Mouse (Mus musculus) cerebellum, adult 2 months (tissue): Measurements from ENCODE around the gene Coq2. TPM values are rescaled to one million over a fixed set of nuclear protein-coding genes. Genes with fewer than 3 reads are reported as not detected.

ENCODE experiments used
- DNase-seq, 2 experiments: peaks; one replicate each; pipeline ENCODE4 v3.0.0; 2021
- H3K27ac ChIP-seq: fragments of 200-500 bp; 2 replicates; pipeline ENCODE4 v1.5.1; 2012; ENCODE audit warnings: low read length, control low read depth, inconsistent platforms; ENCODE audit not compliant: insufficient read depth
- H3K27me3 ChIP-seq: fragments of 200-500 bp; 2 replicates; pipeline ENCODE4 v1.6.1; 2012; ENCODE audit warnings: inconsistent platforms, mild to moderate bottlenecking, low read length, moderate library complexity; ENCODE audit not compliant: control insufficient read depth, insufficient read depth
- H3K4me1 ChIP-seq: fragments of 200-500 bp; 2 replicates; pipeline ENCODE4 v1.6.1; 2011; ENCODE audit warnings: low read length; ENCODE audit not compliant: control insufficient read depth, insufficient read depth
- H3K4me3 ChIP-seq: fragments of 200-500 bp; replicated peaks from 2 replicates; pipeline ENCODE3; 2011; ENCODE audit warnings: mild to moderate bottlenecking, low read depth, low read length, control low read depth; ENCODE audit not compliant: insufficient read depth
- CTCF ChIP-seq: fragments of 200-500 bp; IDR thresholded peaks from 2 replicates; pipeline ENCODE4 v1.5.1; 2011; ENCODE audit warnings: low read depth, mild to moderate bottlenecking, control low read depth, low read length, moderate library complexity, borderline replicate concordance; ENCODE audit not compliant: insufficient read depth
- POLR2A ChIP-seq: fragments of 200-500 bp; IDR thresholded peaks from 2 replicates; pipeline ENCODE4 v1.6.1; 2011; ENCODE audit warnings: low read length, control low read depth, borderline replicate concordance; ENCODE audit not compliant: insufficient read depth
- WGBS: fragments of 180-500 bp; shearing (Covaris S2); methylation state at CpG from one replicate; pipeline ENCODE4 v1.1.7; 2018; 5-methylcytosine and 5-hydroxymethylcytosine counted together
- polyA plus RNA-seq: library from polyadenylated mRNA; depleted of rRNA; stranded (reverse); fragments of >200 nt; gene quantifications from 2 replicates; pipeline ENCODE4 v1.2.3, GENCODE M21; 2012

Coq2 gene
- polyA plus RNA-seq, 1 experiment: 112 TPM

GRCm38 (mm10) chr5:100628807-100629206 lies 46.1 kb downstream of the Coq2 start:
- DNase-seq: no peak
- H3K4me1 ChIP-seq: no peaks in the 10 kb centered on the region
- no peaks in the 10 kb centered on the region for H3K27me3 ChIP-seq
- TF ChIP-seq CTCF (no peak), POLR2A (no peak)
- no peak overlapping the region for H3K27ac ChIP-seq
- H3K4me3 ChIP-seq: no peak overlapping the region
- 94% methylated on average over 4 of the region's 4 CpGs for WGBS

- no peak for TF ChIP-seq CTCF
- no peak for TF ChIP-seq POLR2A
- DNase-seq: no peak
- Histone ChIP-seq H3K27ac (no peak overlapping the region), H3K4me3 (no peak overlapping the region), H3K4me1 (no peaks in the 10 kb centered on the region), H3K27me3 (no peaks in the 10 kb centered on the region)
- WGBS: 79% methylated on average over 6 of the region's 6 CpGs
These were observed 48.4 kb downstream of the Coq2 start for GRCm38 (mm10) chr5:100626526-100626925.

GRCm38 (mm10) chr5:100624743-100625360 lies 50.1 kb downstream of the Coq2 start:
- Histone ChIP-seq H3K4me3 (no peak overlapping the region), H3K27me3 (no peaks in the 10 kb centered on the region), H3K27ac (no peak overlapping the region), H3K4me1 (no peaks in the 10 kb centered on the region)
- WGBS: 78% methylated on average over 9 of the region's 9 CpGs
- no peak for TF ChIP-seq CTCF
- TF ChIP-seq POLR2A: no peak
- no peak for DNase-seq

- DNase-seq: no peak
- no peak for TF ChIP-seq POLR2A
- TF ChIP-seq CTCF: no peak
- Histone ChIP-seq H3K4me1 (no peaks in the 10 kb centered on the region), H3K27ac (no peak overlapping the region), H3K4me3 (no peak overlapping the region), H3K27me3 (no peaks in the 10 kb centered on the region)
- 85% methylated on average over 12 of the region's 12 CpGs for WGBS
These were observed 52.3 kb downstream of the Coq2 start for GRCm38 (mm10) chr5:100622509-100623163.

GRCm38 (mm10) chr5:100621876-100622508 lies 52.9 kb downstream of the Coq2 start:
- no peak overlapping the region for H3K27ac ChIP-seq
- WGBS: 73% methylated on average over 8 of the region's 8 CpGs
- no peaks in the 10 kb centered on the region for H3K4me1 ChIP-seq
- TF ChIP-seq POLR2A: no peak
- no peak for TF ChIP-seq CTCF
- DNase-seq: no peak
- H3K27me3 ChIP-seq: no peaks in the 10 kb centered on the region
- H3K4me3 ChIP-seq: no peak overlapping the region

GRCm38 (mm10) chr5:100620952-100621351 lies 54.0 kb downstream of the Coq2 start:
- 74% methylated on average over 9 of the region's 9 CpGs for whole genome bisulfite sequencing
- TF ChIP-seq CTCF (no peak), POLR2A (no peak)

GRCm38 (mm10) chr5:100619586-100620275 lies 55.2 kb downstream of the Coq2 start:
- Histone ChIP-seq H3K4me3 (no peak overlapping the region), H3K27me3 (no peaks in the 10 kb centered on the region), H3K4me1 (no peaks in the 10 kb centered on the region), H3K27ac (no peak overlapping the region)
- no peak for DNase-seq
- 89% methylated on average over 15 of the region's 15 CpGs for WGBS
- TF ChIP-seq CTCF (no peak), POLR2A (no peak)

More at GRCm38 (mm10) chr5:100620952-100621351, 54.0 kb downstream of the Coq2 start:
- H3K4me3 ChIP-seq: no peak overlapping the region
- DNase-seq: no peak
- H3K27ac ChIP-seq: no peak overlapping the region
- no peaks in the 10 kb centered on the region for H3K27me3 ChIP-seq
- H3K4me1 ChIP-seq: no peaks in the 10 kb centered on the region
